Mouse (Mus musculus): ENCODE measurements around the gene Mrpl40. TPM values are rescaled to one million over a fixed set of nuclear protein-coding genes. Genes with fewer than 3 reads are reported as not detected.
A peak's percentile ranks its signal among the peaks of the same experiment; 100 is the strongest.
"Not testable (repeated sequence)": the region's sequence is repeated elsewhere in the genome, so short reads cannot be mapped to it uniquely, and the experiment has no call there.

The Mrpl40 gene
- polyA plus RNA-seq, 1 experiment = 1.9 TPM

GRCm38 (mm10) chr16:18877386-18878090 lies 876 bp upstream of the Mrpl40 start:
- Histone ChIP-seq H3K4me3 (replicated peaks) (peak overlapping the region; percentile 99), H3K36me3 (ENCODE audit: control insufficient read depth) (peaks cover 64% of the 10 kb centered on the region), H3K4me1 (ENCODE audit: control insufficient read depth) (peaks cover 49% of the 10 kb centered on the region), H3K9me3 (ENCODE audit: control insufficient read depth, low read length) (no peaks in the 10 kb centered on the region), H3K27me3 (ENCODE audit: control insufficient read depth) (no peaks in the 10 kb centered on the region)
- TF ChIP-seq TAL1 (IDR thresholded peaks at IDR 0.05; ENCODE audit: low read length) = no peak
- no peak for TF ChIP-seq GATA1 (IDR thresholded peaks at IDR 0.05; ENCODE audit: low read length)

- Histone ChIP-seq H3K27me3 (ENCODE audit: control insufficient read depth) (no peaks in the 10 kb centered on the region), H3K36me3 (ENCODE audit: control insufficient read depth) (peaks cover 64% of the 10 kb centered on the region), H3K4me1 (ENCODE audit: control insufficient read depth) (peaks cover 58% of the 10 kb centered on the region), H3K9me3 (ENCODE audit: control insufficient read depth, low read length) (no peaks in the 10 kb centered on the region), H3K4me3 (replicated peaks) (peak overlapping the region; percentile 99)
- no peak for TF ChIP-seq TAL1 (IDR thresholded peaks at IDR 0.05; ENCODE audit: low read length)
- no peak for TF ChIP-seq GATA1 (IDR thresholded peaks at IDR 0.05; ENCODE audit: low read length)
Measured at GRCm38 (mm10) chr16:18876091-18876441, 596 bp downstream of the Mrpl40 start.

- not testable (repeated sequence) for H3K4me3 ChIP-seq (replicated peaks); H3K27me3 ChIP-seq (ENCODE audit: control insufficient read depth); H3K9me3 ChIP-seq (ENCODE audit: control insufficient read depth, low read length)
- H3K4me1 ChIP-seq (ENCODE audit: control insufficient read depth) = peaks cover 37% of the 10 kb centered on the region
- peaks cover 51% of the 10 kb centered on the region for H3K36me3 ChIP-seq (ENCODE audit: control insufficient read depth)
Measured at GRCm38 (mm10) chr16:18870495-18870894, 6.2 kb downstream of the Mrpl40 start.

- Histone ChIP-seq H3K4me3 (replicated peaks) (no peak overlapping the region), H3K36me3 (ENCODE audit: control insufficient read depth) (no peaks in the 10 kb centered on the region), H3K27me3 (ENCODE audit: control insufficient read depth) (peaks cover 3% of the 10 kb centered on the region; the same call in 1 of the 2 replicates), H3K4me1 (ENCODE audit: control insufficient read depth) (no peaks in the 10 kb centered on the region), H3K9me3 (ENCODE audit: control insufficient read depth, low read length) (peaks cover 4% of the 10 kb centered on the region)
- TF ChIP-seq GATA1 (IDR thresholded peaks at IDR 0.05; ENCODE audit: low read length) (no peak), TAL1 (IDR thresholded peaks at IDR 0.05; ENCODE audit: low read length) (no peak)
Measured at GRCm38 (mm10) chr16:18860186-18860585, 16.5 kb downstream of the Mrpl40 start.

GRCm38 (mm10) chr16:18858551-18858950 lies 18.1 kb downstream of the Mrpl40 start:
- H3K36me3 ChIP-seq (ENCODE audit: control insufficient read depth) = no peaks in the 10 kb centered on the region
- TF ChIP-seq TAL1 (IDR thresholded peaks at IDR 0.05; ENCODE audit: low read length) (no peak), GATA1 (IDR thresholded peaks at IDR 0.05; ENCODE audit: low read length) (no peak)
- no peaks in the 10 kb centered on the region for H3K4me1 ChIP-seq (ENCODE audit: control insufficient read depth)
- H3K27me3 ChIP-seq (ENCODE audit: control insufficient read depth) = peaks cover 3% of the 10 kb centered on the region; the same call in 1 of the 2 replicates
- H3K4me3 ChIP-seq (replicated peaks) = no peak overlapping the region
- H3K9me3 ChIP-seq (ENCODE audit: control insufficient read depth, low read length) = peaks cover 4% of the 10 kb centered on the region

GRCm38 (mm10) chr16:18849521-18850190 lies 27.0 kb downstream of the Mrpl40 start:
- not testable (repeated sequence) for H3K9me3 ChIP-seq (ENCODE audit: control insufficient read depth, low read length); H3K4me3 ChIP-seq (replicated peaks); H3K36me3 ChIP-seq (ENCODE audit: control insufficient read depth); H3K27me3 ChIP-seq (ENCODE audit: control insufficient read depth); H3K4me1 ChIP-seq (ENCODE audit: control insufficient read depth)

GRCm38 (mm10) chr16:18846301-18846820 lies 30.3 kb downstream of the Mrpl40 start:
- Histone ChIP-seq H3K4me1 (ENCODE audit: control insufficient read depth) (no peaks in the 10 kb centered on the region), H3K4me3 (replicated peaks) (no peak overlapping the region), H3K36me3 (ENCODE audit: control insufficient read depth) (peaks cover 1% of the 10 kb centered on the region), H3K9me3 (ENCODE audit: control insufficient read depth, low read length) (0 out of 2 replicates have a peak, but pooled peaks cover 3% of the 10 kb centered on the region), H3K27me3 (ENCODE audit: control insufficient read depth) (no peaks in the 10 kb centered on the region)
- no peak for TF ChIP-seq GATA1 (IDR thresholded peaks at IDR 0.05; ENCODE audit: low read length)
- TF ChIP-seq TAL1 (IDR thresholded peaks at IDR 0.05; ENCODE audit: low read length) = no peak

- TF ChIP-seq TAL1 (IDR thresholded peaks at IDR 0.05; ENCODE audit: low read length) = no peak
- no peak for TF ChIP-seq GATA1 (IDR thresholded peaks at IDR 0.05; ENCODE audit: low read length)
- Histone ChIP-seq H3K4me3 (replicated peaks) (no peak overlapping the region), H3K9me3 (ENCODE audit: control insufficient read depth, low read length) (no peaks in the 10 kb centered on the region), H3K27me3 (ENCODE audit: control insufficient read depth) (no peaks in the 10 kb centered on the region), H3K4me1 (ENCODE audit: control insufficient read depth) (peaks cover 20% of the 10 kb centered on the region), H3K36me3 (ENCODE audit: control insufficient read depth) (peaks cover 46% of the 10 kb centered on the region)
Measured at GRCm38 (mm10) chr16:18838346-18838745, 38.3 kb downstream of the Mrpl40 start.

- peak within 1 kb of the TSS; percentile 89 for H3K4me3 ChIP-seq (replicated peaks)
- H3K36me3 ChIP-seq (ENCODE audit: control insufficient read depth) = peaks cover 63% of the 10 kb centered on the region
- H3K9me3 ChIP-seq (ENCODE audit: control insufficient read depth, low read length) = no peaks in the 10 kb centered on the region
- H3K4me1 ChIP-seq (ENCODE audit: control insufficient read depth) = peaks cover 20% of the 10 kb centered on the region
- H3K27me3 ChIP-seq (ENCODE audit: control insufficient read depth) = no peaks in the 10 kb centered on the region
- TF ChIP-seq GATA1 (IDR thresholded peaks at IDR 0.05; ENCODE audit: low read length) = no peak
- no peak for TF ChIP-seq TAL1 (IDR thresholded peaks at IDR 0.05; ENCODE audit: low read length)
Measured at GRCm38 (mm10) chr16:18836468-18837208, 40.0 kb downstream of the Mrpl40 start, which contains the start of the genes 2510002D24Rik and Gm28539. Gene 2510002D24Rik (plus strand): TSS chr16:18836578. Gene Gm28539 (plus strand): TSS chr16:18836584.
